Comparison of ENCODE assay signal across 17 mouse cellular contexts in genomic region chr16:21550453-21550852, GRCm38 (mm10).
DNase-seq lines count a peak whose midpoint lies in the region; ATAC-seq lines count a peak whose summit lies in the region.
"Had no signal": no experiment of that assay in that cellular context is flagged by ENCODE, and none has a peak within 500 bp of the region (broad histone marks: within the 10 kb centered on the region; RNA-seq: fewer than 3 reads in every experiment).

No protein-coding gene starts in this region.

- H3K27me3 ChIP-seq in hindbrain, embryonic 14.5 days (ENCODE audit: control insufficient read depth, insufficient read depth, low read length) = no peaks in the 10 kb centered on the region
- H3K27me3 ChIP-seq in hindbrain, embryonic 11.5 days (ENCODE audit: control insufficient read depth, insufficient read depth, low read length) = no peaks in the 10 kb centered on the region
- H3K27me3 ChIP-seq in neural tube, embryonic 13.5 days = no peaks in the 10 kb centered on the region
- H3K27me3 ChIP-seq in midbrain, embryonic 15.5 days (replicated peaks) = no peaks in the 10 kb centered on the region
- no peaks in the 10 kb centered on the region for H3K27me3 ChIP-seq in neural tube, embryonic 15.5 days (replicated peaks)
- H3K27me3 ChIP-seq: forebrain, embryonic 13.5 days had no signal

- H3K36me3 ChIP-seq in hindbrain, embryonic 14.5 days (replicated peaks; ENCODE audit: control insufficient read depth, insufficient read depth) = peaks cover 18% of the 10 kb centered on the region; the same call in 1 of the 2 replicates
- peaks cover 4% of the 10 kb centered on the region; the same call in 1 of the 2 replicates for H3K36me3 ChIP-seq in hindbrain, embryonic 11.5 days (ENCODE audit: control insufficient read depth, insufficient read depth, low read length)
- peaks cover 12% of the 10 kb centered on the region for H3K36me3 ChIP-seq in neural tube, embryonic 13.5 days
- H3K36me3 ChIP-seq in midbrain, embryonic 15.5 days (replicated peaks) = no peaks in the 10 kb centered on the region
- peaks cover 1% of the 10 kb centered on the region for H3K36me3 ChIP-seq in neural tube, embryonic 15.5 days
- H3K36me3 ChIP-seq: embryonic facial prominence, embryonic 10.5 days had no signal

- no peaks in the 10 kb centered on the region for H3K9me3 ChIP-seq in hindbrain, embryonic 14.5 days (ENCODE audit: control insufficient read depth, low read length)
- no peaks in the 10 kb centered on the region for H3K9me3 ChIP-seq in hindbrain, embryonic 11.5 days (ENCODE audit: control insufficient read depth, low read length)
- no peaks in the 10 kb centered on the region for H3K9me3 ChIP-seq in neural tube, embryonic 13.5 days
- no peaks in the 10 kb centered on the region for H3K9me3 ChIP-seq in midbrain, embryonic 15.5 days
- no peaks in the 10 kb centered on the region for H3K9me3 ChIP-seq in neural tube, embryonic 15.5 days (replicated peaks)
- H3K9me3 ChIP-seq: embryonic facial prominence, embryonic 10.5 days; forebrain, embryonic 13.5 days; heart, embryonic 10.5 days had no signal

- peak; percentile 57; the same call in 1 of the 2 replicates for ATAC-seq in hindbrain, embryonic 14.5 days (ENCODE audit: low FRiP score)
- no peak for ATAC-seq in hindbrain, embryonic 11.5 days (ENCODE audit: low FRiP score)
- ATAC-seq in neural tube, embryonic 13.5 days (ENCODE audit: low read depth) = peak; percentile 59; the same call in 1 of the 2 replicates
- peak; percentile 75 for ATAC-seq in midbrain, embryonic 15.5 days (replicated peaks)
- no peak for ATAC-seq in neural tube, embryonic 15.5 days (ENCODE audit: low FRiP score)
- ATAC-seq: forebrain, embryonic 13.5 days; forebrain, postnatal 0 days had no signal

- H3K9ac ChIP-seq in hindbrain, embryonic 14.5 days = no peak overlapping the region
- H3K9ac ChIP-seq in hindbrain, embryonic 11.5 days (ENCODE audit: low read depth, low read length) = no peak overlapping the region
- no peak overlapping the region for H3K9ac ChIP-seq in neural tube, embryonic 13.5 days
- no peak overlapping the region for H3K9ac ChIP-seq in midbrain, embryonic 15.5 days
- H3K9ac ChIP-seq in neural tube, embryonic 15.5 days (replicated peaks) = no peak overlapping the region
- H3K9ac ChIP-seq: forebrain, embryonic 13.5 days; forebrain, postnatal 0 days had no signal

- no peak overlapping the region for H3K4me3 ChIP-seq in hindbrain, embryonic 14.5 days (replicated peaks; ENCODE audit: low read length)
- H3K4me3 ChIP-seq in hindbrain, embryonic 11.5 days (ENCODE audit: low read depth, low read length) = no peak overlapping the region
- H3K4me3 ChIP-seq in neural tube, embryonic 13.5 days = no peak overlapping the region
- H3K4me3 ChIP-seq in midbrain, embryonic 15.5 days = no peak overlapping the region
- no peak overlapping the region for H3K4me3 ChIP-seq in neural tube, embryonic 15.5 days (replicated peaks)
- H3K4me3 ChIP-seq: embryonic facial prominence, embryonic 10.5 days; forebrain, embryonic 13.5 days; heart, embryonic 10.5 days had no signal

- peak overlapping the region; percentile 44; the same call in 1 of the 2 replicates for H3K27ac ChIP-seq in hindbrain, embryonic 14.5 days
- H3K27ac ChIP-seq in hindbrain, embryonic 11.5 days (ENCODE audit: low read depth, low read length) = no peak overlapping the region
- H3K27ac ChIP-seq in neural tube, embryonic 13.5 days (replicated peaks) = no peak overlapping the region; the same call in 1 of the 2 replicates
- peak overlapping the region; percentile 47; the same call in 1 of the 2 replicates for H3K27ac ChIP-seq in midbrain, embryonic 15.5 days
- H3K27ac ChIP-seq in neural tube, embryonic 15.5 days (replicated peaks) = peak overlapping the region; percentile 45; the same call in 1 of the 2 replicates
- H3K27ac ChIP-seq: embryonic facial prominence, embryonic 10.5 days; forebrain, embryonic 13.5 days; heart, embryonic 10.5 days had no signal

- intact Hi-C loops in left cerebral cortex, postnatal 25 days (cut with DNase I) = no loop called here

- no peak overlapping the region for H3K4me2 ChIP-seq in hindbrain, embryonic 14.5 days (replicated peaks)
- H3K4me2 ChIP-seq in hindbrain, embryonic 11.5 days (replicated peaks; ENCODE audit: low read depth, low read length) = no peak overlapping the region
- no peak overlapping the region for H3K4me2 ChIP-seq in neural tube, embryonic 13.5 days
- H3K4me2 ChIP-seq in midbrain, embryonic 15.5 days = no peak overlapping the region
- H3K4me2 ChIP-seq in neural tube, embryonic 15.5 days = no peak overlapping the region
- H3K4me2 ChIP-seq: forebrain, embryonic 13.5 days had no signal

- H3K4me1 ChIP-seq in hindbrain, embryonic 14.5 days (replicated peaks; ENCODE audit: control insufficient read depth, insufficient read depth, low read length) = no peaks in the 10 kb centered on the region
- H3K4me1 ChIP-seq in hindbrain, embryonic 11.5 days (replicated peaks; ENCODE audit: control insufficient read depth, insufficient read depth, low read length) = no peaks in the 10 kb centered on the region
- peaks cover 8% of the 10 kb centered on the region for H3K4me1 ChIP-seq in neural tube, embryonic 13.5 days (replicated peaks)
- 0 out of 2 replicates have a peak, but pooled peaks cover 2% of the 10 kb centered on the region for H3K4me1 ChIP-seq in midbrain, embryonic 15.5 days
- no peaks in the 10 kb centered on the region for H3K4me1 ChIP-seq in neural tube, embryonic 15.5 days
- H3K4me1 ChIP-seq: embryonic facial prominence, embryonic 10.5 days; forebrain, embryonic 13.5 days had no signal

- no peak for DNase-seq in hindbrain, embryonic 14.5 days (ENCODE audit: low spot score)
- DNase-seq in hindbrain, embryonic 11.5 days (ENCODE audit: low spot score) = no peak
- DNase-seq in neural tube, embryonic 10.5 days (ENCODE audit: extremely low spot score, low spot score) = no peak
- no peak for DNase-seq in left cerebral cortex, postnatal 25 days (ENCODE audit: low spot score in 2 of 2)
- DNase-seq: adrenal gland, adult 2 months; cerebellum, adult 2 months; cerebellum, postnatal 10 days; forebrain, postnatal 0 days; gastrocnemius, postnatal 14 days; heart, adult 18-20 months; heart, postnatal 10 days had no signal

- 71% methylated on average over 7 of the region's 7 CpGs for WGBS in hindbrain, embryonic 14.5 days
- 86% methylated on average over 7 of the region's 7 CpGs for WGBS in hindbrain, embryonic 11.5 days
- 67% methylated on average over 7 of the region's 7 CpGs for WGBS in neural tube, embryonic 13.5 days
- 62% methylated on average over 7 of the region's 7 CpGs for WGBS in midbrain, embryonic 15.5 days
- WGBS in neural tube, embryonic 15.5 days = 66% methylated on average over 7 of the region's 7 CpGs

Comparison
In these comparisons a context has a peak if more than half of its experiments do, and no peak if none do; other contexts are left out.
1. ATAC-seq: peak in hindbrain, embryonic 14.5 days (single experiment), neural tube, embryonic 13.5 days (single experiment) and midbrain, embryonic 15.5 days (single experiment); none in hindbrain, embryonic 11.5 days (single experiment) and neural tube, embryonic 15.5 days (single experiment).
2. H3K27ac ChIP-seq: peak in hindbrain, embryonic 14.5 days (single experiment), midbrain, embryonic 15.5 days (single experiment) and neural tube, embryonic 15.5 days (single experiment); none in hindbrain, embryonic 11.5 days (single experiment) and neural tube, embryonic 13.5 days (single experiment).